Mouse (Mus musculus): Measurements from ENCODE around the gene Gm14444. TPM values are rescaled to one million over a fixed set of nuclear protein-coding genes. Genes with fewer than 3 reads are reported as not detected.
"Not testable (repeated sequence)": the region's sequence is repeated elsewhere in the genome, so short reads cannot be mapped to it uniquely, and the experiment has no call there.

The Gm14444 gene
- polyA plus RNA-seq (2012; rRNA removed) (not detected in 2 replicates), polyA plus RNA-seq (2014; fragmentation: Nextera tagmentation; extraction: Ambion mirVana) (not detected in 2 replicates)

- 62% methylated on average over 1 of the region's 1 CpGs for WGBS (ENCODE audit: insufficient replicate concordance)
- not testable (repeated sequence) for H3K9ac ChIP-seq (replicated peaks); H3K4me3 ChIP-seq (ENCODE audit: insufficient read depth in 1 of 2, low read depth in 2 of 2, low read length in 2 of 2); H3K9me3 ChIP-seq (ENCODE audit: control insufficient read depth, low read length); H3K4me2 ChIP-seq (ENCODE audit: low read depth); H3K27ac ChIP-seq; H3K36me3 ChIP-seq (replicated peaks; ENCODE audit: control insufficient read depth, insufficient read depth, low read depth); H3K4me1 ChIP-seq (replicated peaks; ENCODE audit: control insufficient read depth in 2 of 2, insufficient read depth in 2 of 2, low read length in 1 of 2); DNase-seq (ENCODE audit: low read depth in 3 of 3, low spot score in 3 of 3); ATAC-seq (ENCODE audit: insufficient read depth); H3K27me3 ChIP-seq (ENCODE audit: control insufficient read depth, insufficient read depth, low read length)
Observed at GRCm38 (mm10) chr2:175010022-175010421, at the start of gene Gm14444. Gene Gm14444 (plus strand): TSS chr2:175010241.

- not testable (repeated sequence) for H3K4me2 ChIP-seq (ENCODE audit: low read depth); ATAC-seq (ENCODE audit: insufficient read depth)
Observed at GRCm38 (mm10) chr2:174965466-174965865, 44.6 kb upstream of the Gm14444 start.

GRCm38 (mm10) chr2:175044268-175044667 lies 34.2 kb downstream of the Gm14444 start:
- 84% methylated on average over 23 of the region's 27 CpGs for WGBS (ENCODE audit: insufficient replicate concordance)

More at GRCm38 (mm10) chr2:174965466-174965865, 44.6 kb upstream of the Gm14444 start:
- H3K27me3 ChIP-seq (ENCODE audit: control insufficient read depth, insufficient read depth, low read length); H3K4me3 ChIP-seq (ENCODE audit: insufficient read depth in 1 of 2, low read depth in 2 of 2, low read length in 2 of 2); H3K9me3 ChIP-seq (ENCODE audit: control insufficient read depth, low read length); DNase-seq (ENCODE audit: low read depth in 3 of 3, low spot score in 3 of 3); H3K27ac ChIP-seq; H3K9ac ChIP-seq (replicated peaks); H3K4me1 ChIP-seq (replicated peaks; ENCODE audit: control insufficient read depth in 2 of 2, insufficient read depth in 2 of 2, low read length in 1 of 2); H3K36me3 ChIP-seq (replicated peaks; ENCODE audit: control insufficient read depth, insufficient read depth, low read depth): not testable (repeated sequence)
- WGBS (ENCODE audit: insufficient replicate concordance), result 54% methylated on average over 3 of the region's 3 CpGs

DNA sequence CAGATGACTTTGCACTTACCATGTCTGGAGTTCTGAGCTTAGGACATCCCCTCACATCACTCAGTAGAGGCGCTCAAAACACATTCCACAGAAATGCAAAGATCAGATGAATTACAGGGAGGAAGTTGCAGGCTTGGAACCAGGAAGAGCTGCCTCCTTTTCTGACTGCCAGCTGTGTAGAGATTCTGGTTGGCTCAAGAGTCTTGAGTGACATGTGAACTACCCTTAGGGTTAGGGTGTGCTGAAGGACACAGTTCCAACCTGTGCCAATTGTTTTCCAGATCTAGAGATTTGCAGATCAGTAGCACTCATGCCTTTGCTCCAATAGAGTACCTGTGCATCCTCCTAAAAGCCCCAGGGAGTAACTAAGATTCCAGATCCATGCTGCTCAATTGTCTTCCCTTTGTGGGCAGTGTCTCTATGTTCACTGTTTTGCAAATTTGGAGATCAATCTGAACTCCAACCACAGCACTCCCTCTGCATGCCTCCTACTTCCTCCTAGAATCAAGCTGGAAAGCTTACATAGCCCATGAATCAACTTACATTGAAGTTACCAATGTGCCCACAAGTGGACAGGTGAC lies 57.7 kb downstream of the Gm14444 start, which contains the start of gene Gm14393:
TSS of gene Gm14393 (minus strand) at position 101 of the 581 bp plus-strand sequence.
- not testable (repeated sequence) for H3K27ac ChIP-seq; H3K4me1 ChIP-seq (replicated peaks; ENCODE audit: control insufficient read depth in 2 of 2, insufficient read depth in 2 of 2, low read length in 1 of 2); H3K4me3 ChIP-seq (ENCODE audit: insufficient read depth in 1 of 2, low read depth in 2 of 2, low read length in 2 of 2); ATAC-seq (ENCODE audit: insufficient read depth); H3K9me3 ChIP-seq (ENCODE audit: control insufficient read depth, low read length); DNase-seq (ENCODE audit: low read depth in 3 of 3, low spot score in 3 of 3); H3K27me3 ChIP-seq (ENCODE audit: control insufficient read depth, insufficient read depth, low read length); H3K36me3 ChIP-seq (replicated peaks; ENCODE audit: control insufficient read depth, insufficient read depth, low read depth); H3K4me2 ChIP-seq (ENCODE audit: low read depth); H3K9ac ChIP-seq (replicated peaks)
- WGBS (ENCODE audit: insufficient replicate concordance), result 48% methylated on average over 1 of the region's 1 CpGs

More at GRCm38 (mm10) chr2:175044268-175044667, 34.2 kb downstream of the Gm14444 start:
- H3K27me3 ChIP-seq (ENCODE audit: control insufficient read depth, insufficient read depth, low read length); H3K9me3 ChIP-seq (ENCODE audit: control insufficient read depth, low read length); H3K36me3 ChIP-seq (replicated peaks; ENCODE audit: control insufficient read depth, insufficient read depth, low read depth); H3K4me2 ChIP-seq (ENCODE audit: low read depth); H3K4me1 ChIP-seq (replicated peaks; ENCODE audit: control insufficient read depth in 2 of 2, insufficient read depth in 2 of 2, low read length in 1 of 2); H3K27ac ChIP-seq; H3K9ac ChIP-seq (replicated peaks); ATAC-seq (ENCODE audit: insufficient read depth); H3K4me3 ChIP-seq (ENCODE audit: insufficient read depth in 1 of 2, low read depth in 2 of 2, low read length in 2 of 2); DNase-seq (ENCODE audit: low read depth in 3 of 3, low spot score in 3 of 3): not testable (repeated sequence)

Other genes starting within 250 kb of the Gm14444 start
- gene Edn3, start 249.6 kb upstream of the Gm14444 start, polyA plus RNA-seq (2012; rRNA removed), result 0.05 and 0.11 TPM in 2 replicates
- gene Edn3, start 249.6 kb upstream of the Gm14444 start, polyA plus RNA-seq (2014; fragmentation: Nextera tagmentation; extraction: Ambion mirVana), result 0.18 and 0.33 TPM in 2 replicates
- gene Gm14393, start 57.5 kb downstream of the Gm14444 start, polyA plus RNA-seq (2012; rRNA removed), result not detected in 2 replicates
- not detected in 2 replicates for gene Gm14393, start 57.5 kb downstream of the Gm14444 start, polyA plus RNA-seq (2014; fragmentation: Nextera tagmentation; extraction: Ambion mirVana)
- gene Gm14399, start 131.8 kb downstream of the Gm14444 start, polyA plus RNA-seq (2012; rRNA removed), result 0.27 and 1.2 TPM in 2 replicates
- gene Gm14399, start 131.8 kb downstream of the Gm14444 start, polyA plus RNA-seq (2014; fragmentation: Nextera tagmentation; extraction: Ambion mirVana), result 1.0 and 1.1 TPM in 2 replicates
- gene Gm14443, start 165.6 kb downstream of the Gm14444 start, polyA plus RNA-seq (2012; rRNA removed), result 0.04 and 0.09 TPM in 2 replicates
- 0.05 TPM in 1 of 2 replicates, not detected in the other for gene Gm14443, start 165.6 kb downstream of the Gm14444 start, polyA plus RNA-seq (2014; fragmentation: Nextera tagmentation; extraction: Ambion mirVana)
- gene Gm14391, start 196.7 kb downstream of the Gm14444 start, polyA plus RNA-seq (2012; rRNA removed), result 0.86 and 2.2 TPM in 2 replicates
- gene Gm14391, start 196.7 kb downstream of the Gm14444 start, polyA plus RNA-seq (2014; fragmentation: Nextera tagmentation; extraction: Ambion mirVana), result 2.3 and 2.7 TPM in 2 replicates

All from liver, embryonic 14.5 days (tissue).